Mouse (Mus musculus) erythroblast, embryonic 14.5 days (primary cell): ENCODE data around the gene Mmrn1.

Source experiments
- GATA1 ChIP-seq: IDR thresholded peaks from 2 replicates; pipeline ENCODE4 v1.6.1; 2012; ENCODE audit warnings: low read length, inconsistent platforms, mixed read lengths
- TAL1 ChIP-seq: IDR thresholded peaks from 3 replicates; pipeline ENCODE4 v1.6.1; 2012; ENCODE audit warnings: low read length, inconsistent platforms, mixed read lengths

DNA sequence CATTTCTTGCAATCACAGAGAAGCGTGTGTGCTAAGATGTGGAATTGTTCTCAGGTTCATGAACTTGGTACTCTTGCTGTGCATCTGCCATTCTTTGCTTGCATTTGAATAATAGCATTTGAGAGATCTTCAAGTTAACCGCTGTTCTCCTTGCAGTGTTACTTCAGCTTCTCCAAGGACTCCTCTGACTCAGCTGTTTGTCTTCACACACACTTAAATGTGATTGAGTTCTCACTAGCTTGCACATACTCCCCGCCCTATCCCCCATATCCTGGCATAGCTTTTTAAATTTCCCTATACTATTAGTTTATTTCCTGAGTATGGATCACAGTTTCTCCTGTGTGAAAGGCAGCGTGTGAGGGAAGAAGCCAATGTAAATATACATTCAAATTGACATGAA is 10.1 kb downstream of the Mmrn1 start:
- TF ChIP-seq TAL1 (no peak), GATA1 (no peak)
